Mouse (Mus musculus) liver, adult 2 months (tissue): ENCODE measurements around the gene Nck2.

Experiments used
- CTCF ChIP-seq: fragments of 200-500 bp; IDR thresholded peaks from 2 replicates; pipeline ENCODE4 v1.5.1; 2011; ENCODE audit warnings: low read depth, low read length, control low read depth
- POLR2A ChIP-seq: fragments of 200-500 bp; IDR thresholded peaks from 2 replicates; pipeline ENCODE4 v1.6.1; 2011; ENCODE audit warnings: low read length, control low read depth; ENCODE audit not compliant: insufficient read depth; ENCODE audit errors: extremely low read depth

DNA sequence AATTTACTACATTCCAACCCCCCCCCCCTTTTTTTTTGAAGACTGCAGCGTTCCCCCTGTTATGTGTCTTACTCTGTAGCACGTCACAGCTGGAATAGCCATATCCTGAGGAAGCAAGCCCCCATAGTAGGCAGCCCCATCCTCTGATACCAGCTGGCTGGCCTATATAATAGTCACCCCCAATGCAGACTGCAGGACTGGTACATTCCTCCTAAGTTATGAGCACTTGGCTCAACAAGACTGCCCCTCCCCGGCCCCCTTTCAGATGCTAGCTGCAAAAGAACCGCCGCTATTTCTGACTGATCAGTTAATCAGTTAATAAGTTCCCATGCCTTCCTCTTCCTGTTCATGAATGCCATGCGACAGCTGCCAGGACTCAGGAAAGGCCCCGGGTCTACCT lies 23.8 kb downstream of the Nck2 start:
- no peak for TF ChIP-seq POLR2A
- TF ChIP-seq CTCF = no peak
